Mouse (Mus musculus): ENCODE data around the gene Fndc4.

DNA sequence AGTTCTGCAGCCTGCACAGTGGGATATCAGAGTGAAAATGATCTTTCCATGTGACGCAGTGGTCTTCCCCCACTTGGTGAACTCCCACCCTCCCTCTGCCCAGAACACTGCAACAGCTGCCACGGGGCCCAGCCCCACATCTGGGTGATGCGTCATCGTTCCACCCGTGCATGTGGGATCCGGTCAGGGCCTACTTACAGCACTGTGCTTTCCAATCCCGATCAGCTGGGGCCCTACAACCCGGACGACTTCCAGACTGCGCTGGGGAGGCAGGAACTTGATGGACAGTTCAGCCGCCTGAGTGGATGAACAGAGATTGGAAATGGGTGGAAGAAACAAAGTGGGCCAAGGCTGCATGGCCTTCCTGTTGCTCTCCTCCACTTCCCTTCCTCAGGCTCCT, 38.3 kb downstream of the Fndc4 start:
- TF ChIP-seq CTCF (IDR thresholded peaks at IDR 0.05; ENCODE audit: control insufficient read depth, insufficient read depth, insufficient read length) = no peak
- no peak for TF ChIP-seq MYOG (IDR thresholded peaks at IDR 0.05; ENCODE audit: control insufficient read depth, extremely low read depth, insufficient read length)
- no peak for TF ChIP-seq FOSL1 (IDR thresholded peaks at IDR 0.05; ENCODE audit: insufficient read depth, low read length, poor library complexity, severe bottlenecking)
- no peak for TF ChIP-seq CEBPB (IDR thresholded peaks at IDR 0.05; ENCODE audit: low read depth)
